Mouse (Mus musculus): ENCODE measurements around the gene Vps50. TPM values are rescaled to one million over a fixed set of nuclear protein-coding genes. Genes with fewer than 3 reads are reported as not detected.
"Not testable (repeated sequence)": the region's sequence is repeated elsewhere in the genome, so short reads cannot be mapped to it uniquely, and the experiment has no call there.

Vps50 gene
- polyA plus RNA-seq, 1 experiment from 2014 or later = 30.8 TPM

DNA sequence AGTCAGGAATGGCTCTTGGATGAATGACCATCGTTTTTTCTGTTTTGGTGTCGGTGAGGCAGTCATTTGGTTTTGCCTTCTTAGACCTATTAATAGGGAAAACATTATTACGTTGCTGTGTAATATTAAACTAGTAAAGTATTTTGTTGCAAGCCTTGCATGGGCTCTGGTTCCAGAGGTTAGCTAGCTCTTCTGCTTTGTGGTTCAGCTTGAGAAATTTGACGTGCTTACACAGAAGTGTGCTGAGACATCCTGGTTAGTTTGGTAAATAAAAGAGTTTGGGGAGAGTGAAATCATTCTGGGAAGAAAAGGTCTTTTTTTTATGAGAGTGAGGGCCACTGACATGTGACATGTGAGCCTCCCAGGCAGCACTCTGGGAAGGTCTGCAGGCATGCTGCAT is 45.7 kb downstream of the Vps50 start:
- Histone ChIP-seq H3K27me3 (replicated peaks) (no peaks in the 10 kb centered on the region), H3K4me3 (replicated peaks) (no peak overlapping the region), H3K36me3 (no peaks in the 10 kb centered on the region), H3K4me1 (replicated peaks) (no peaks in the 10 kb centered on the region), H3K4me2 (replicated peaks) (no peak overlapping the region), H3K9me3 (no peaks in the 10 kb centered on the region), H3K27ac (no peak overlapping the region), H3K9ac (no peak overlapping the region)
- WGBS = 86% methylated on average over 4 of the region's 4 CpGs
- ATAC-seq = no peak

DNA sequence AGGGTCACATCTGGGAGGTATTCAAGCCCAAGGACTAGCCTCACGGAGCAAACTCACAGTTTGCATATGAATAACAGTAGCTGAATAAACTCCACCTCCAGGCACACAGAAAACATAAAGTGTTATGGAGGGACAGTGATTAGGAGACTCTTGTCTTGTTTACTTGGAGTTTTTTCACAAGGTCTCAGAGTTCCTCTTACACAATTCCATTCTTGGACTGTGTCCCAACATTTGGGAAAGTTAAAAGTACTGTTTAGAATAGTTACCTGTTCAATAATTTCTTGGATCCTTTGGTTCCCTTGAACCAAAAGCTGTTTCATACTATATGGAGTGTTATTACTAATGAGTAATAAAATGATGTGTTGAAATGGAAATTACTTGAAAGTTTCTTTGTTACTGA is 46.8 kb downstream of the Vps50 start:
- H3K36me3 ChIP-seq = no peaks in the 10 kb centered on the region
- WGBS = 74% methylated on average over 1 of the region's 1 CpGs

DNA sequence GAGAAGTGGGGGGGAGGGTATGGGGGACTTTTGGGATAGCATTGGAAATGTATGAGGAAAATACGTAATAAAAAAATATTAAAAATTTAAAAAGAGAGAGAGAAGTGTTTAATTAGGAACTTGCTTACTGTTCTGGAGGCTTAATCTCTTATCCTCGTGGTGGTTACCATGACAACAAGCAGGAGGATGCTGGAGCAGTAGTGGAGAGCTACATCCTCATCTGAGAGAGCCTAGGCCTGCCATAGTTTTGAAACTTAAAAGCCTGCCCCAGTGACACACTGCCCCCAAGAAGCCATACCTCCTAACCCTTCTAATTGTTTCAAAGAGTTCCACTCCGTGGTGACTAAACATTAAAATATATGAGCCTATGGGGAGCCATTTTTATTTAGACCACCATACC is 50.8 kb downstream of the Vps50 start:
- Histone ChIP-seq H3K4me1 (replicated peaks) (no peaks in the 10 kb centered on the region), H3K27me3 (replicated peaks) (no peaks in the 10 kb centered on the region), H3K9me3 (no peaks in the 10 kb centered on the region), H3K27ac (no peak overlapping the region), H3K9ac (no peak overlapping the region), H3K36me3 (no peaks in the 10 kb centered on the region), H3K4me2 (replicated peaks) (no peak overlapping the region), H3K4me3 (replicated peaks) (no peak overlapping the region)
- ATAC-seq = no peak
- WGBS = 82% methylated on average over 3 of the region's 3 CpGs

More for the DNA sequence above, 46.8 kb downstream of the Vps50 start:
- no peak for ATAC-seq
- no peak overlapping the region for H3K9ac ChIP-seq
- no peak overlapping the region for H3K4me2 ChIP-seq (replicated peaks)
- no peak overlapping the region for H3K4me3 ChIP-seq (replicated peaks)
- H3K9me3 ChIP-seq = no peaks in the 10 kb centered on the region
- no peaks in the 10 kb centered on the region for H3K4me1 ChIP-seq (replicated peaks)
- no peaks in the 10 kb centered on the region for H3K27me3 ChIP-seq (replicated peaks)
- no peak overlapping the region for H3K27ac ChIP-seq

DNA sequence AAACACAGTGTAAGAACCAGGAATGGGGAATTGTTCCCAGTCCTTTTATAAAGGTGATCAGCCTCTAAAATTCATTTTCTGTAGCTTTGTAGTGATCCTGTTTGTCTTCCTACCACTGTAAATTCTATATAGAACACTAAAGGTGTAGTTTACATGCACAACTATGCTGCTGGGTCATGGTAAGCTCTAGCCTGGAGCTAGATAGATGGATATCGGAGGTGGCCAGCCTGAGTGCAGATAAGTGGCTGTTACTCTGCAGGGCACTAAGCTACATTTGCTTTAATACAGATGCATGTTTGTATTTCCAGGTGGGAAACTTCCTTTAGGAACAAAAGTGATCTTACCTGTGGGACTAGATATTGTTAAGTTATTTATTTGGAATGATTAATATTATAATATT is 51.8 kb downstream of the Vps50 start:
- no peak overlapping the region for H3K4me2 ChIP-seq (replicated peaks)
- 95% methylated on average over 1 of the region's 1 CpGs for WGBS
- no peak for ATAC-seq

DNA sequence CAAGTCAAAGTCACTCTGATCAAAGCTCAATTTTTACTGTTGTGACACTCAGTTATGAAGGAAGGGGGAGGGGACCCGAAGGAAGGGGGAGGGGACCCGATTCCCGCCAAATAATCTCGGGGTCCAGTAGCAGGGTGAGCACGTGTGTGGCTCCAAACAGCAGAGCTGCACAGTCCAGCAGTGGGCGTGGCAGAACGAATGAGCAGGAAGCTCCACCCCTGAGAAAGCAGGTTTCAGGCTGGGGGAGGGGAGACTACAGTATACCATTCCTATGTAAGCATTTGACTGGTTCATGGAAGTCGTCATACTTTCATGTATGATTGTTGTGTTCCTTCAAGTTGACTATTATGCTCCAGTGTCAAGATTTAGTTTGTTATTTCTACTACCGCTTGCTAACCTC is 54.5 kb downstream of the Vps50 start:
- H3K36me3 ChIP-seq; H3K27ac ChIP-seq; H3K27me3 ChIP-seq (replicated peaks); ATAC-seq; H3K9me3 ChIP-seq; H3K4me3 ChIP-seq (replicated peaks); H3K9ac ChIP-seq; H3K4me2 ChIP-seq (replicated peaks); H3K4me1 ChIP-seq (replicated peaks): not testable (repeated sequence)
- WGBS = 87% methylated on average over 9 of the region's 9 CpGs

More for the DNA sequence above, 51.8 kb downstream of the Vps50 start:
- Histone ChIP-seq H3K4me3 (replicated peaks) (no peak overlapping the region), H3K9me3 (no peaks in the 10 kb centered on the region), H3K27ac (no peak overlapping the region), H3K36me3 (no peaks in the 10 kb centered on the region), H3K27me3 (replicated peaks) (no peaks in the 10 kb centered on the region), H3K4me1 (replicated peaks) (no peaks in the 10 kb centered on the region), H3K9ac (no peak overlapping the region)

DNA sequence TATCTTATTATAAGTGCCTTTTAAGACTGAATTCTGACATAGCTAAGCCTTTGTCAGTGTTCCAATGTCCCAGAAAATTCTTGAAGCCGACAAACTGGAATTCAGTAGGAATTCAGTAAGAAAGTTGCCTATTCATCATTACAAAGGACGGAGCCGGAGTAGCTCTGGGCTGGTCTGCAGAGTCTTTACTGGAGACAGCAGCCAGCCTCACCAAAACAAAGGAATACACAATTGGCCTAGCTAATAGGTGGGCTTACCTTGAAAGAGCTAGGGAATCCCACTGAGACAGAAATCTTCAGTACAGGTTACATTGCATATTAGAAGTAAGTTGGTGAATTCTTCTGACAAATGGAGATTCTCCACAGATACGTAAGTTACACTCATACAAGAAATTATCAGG is 59.0 kb downstream of the Vps50 start:
- Histone ChIP-seq H3K9ac (no peak overlapping the region), H3K27ac (no peak overlapping the region), H3K4me2 (replicated peaks) (no peak overlapping the region), H3K27me3 (replicated peaks) (no peaks in the 10 kb centered on the region), H3K36me3 (no peaks in the 10 kb centered on the region), H3K4me1 (replicated peaks) (no peaks in the 10 kb centered on the region), H3K4me3 (replicated peaks) (no peak overlapping the region), H3K9me3 (no peaks in the 10 kb centered on the region)
- ATAC-seq = no peak
- WGBS = 90% methylated on average over 4 of the region's 4 CpGs

DNA sequence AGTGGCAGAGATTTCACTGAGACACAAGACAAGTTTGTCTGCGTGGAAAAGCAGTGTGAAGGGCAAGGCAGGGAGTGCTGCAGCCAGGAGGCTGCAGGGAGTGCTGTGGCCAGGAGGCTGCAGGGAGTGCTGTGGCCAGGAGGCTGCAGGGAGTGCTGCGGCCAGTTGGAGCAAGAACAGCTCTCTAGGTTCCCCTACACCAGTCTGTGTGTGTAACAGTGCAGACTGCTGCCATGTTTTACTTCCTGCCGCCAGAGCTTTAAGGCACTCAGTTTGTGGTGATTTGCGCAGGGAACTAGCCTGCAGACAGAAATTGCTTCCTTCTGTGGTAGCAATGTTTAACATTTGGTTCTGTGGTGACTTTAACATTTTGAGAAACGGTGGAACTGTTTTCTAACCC is 61.8 kb downstream of the Vps50 start:
- no peak overlapping the region for H3K9ac ChIP-seq
- no peak overlapping the region for H3K4me2 ChIP-seq (replicated peaks)
- no peak overlapping the region for H3K27ac ChIP-seq
- no peaks in the 10 kb centered on the region for H3K36me3 ChIP-seq
- H3K4me3 ChIP-seq (replicated peaks) = no peak overlapping the region
- no peaks in the 10 kb centered on the region for H3K9me3 ChIP-seq
- no peak for ATAC-seq
- H3K27me3 ChIP-seq (replicated peaks) = no peaks in the 10 kb centered on the region
- 64% methylated on average over 5 of the region's 5 CpGs for WGBS
- no peaks in the 10 kb centered on the region for H3K4me1 ChIP-seq (replicated peaks)

DNA sequence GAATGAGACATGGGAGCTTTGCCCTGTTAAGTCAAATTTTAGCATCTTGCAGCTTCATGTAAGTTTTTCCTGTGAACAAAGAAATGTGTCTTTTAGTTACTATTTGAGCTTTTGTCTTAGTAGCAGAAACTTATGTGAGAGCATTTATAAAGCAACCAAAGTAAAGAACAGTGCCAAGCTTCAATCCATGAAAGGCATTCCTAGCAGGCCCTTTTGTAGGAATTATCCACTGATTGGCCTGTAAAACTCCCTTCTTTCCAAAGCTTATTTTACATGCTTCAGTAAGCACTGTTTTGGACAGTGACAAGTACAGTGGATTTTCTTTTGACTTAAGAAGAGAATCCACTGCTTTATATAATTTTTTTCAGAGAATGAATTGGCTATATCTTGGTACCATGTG is 64.1 kb downstream of the Vps50 start:
- H3K27ac ChIP-seq = no peak overlapping the region
- no peak overlapping the region for H3K4me3 ChIP-seq (replicated peaks)
- H3K36me3 ChIP-seq = 0 out of 2 replicates have a peak, but pooled peaks cover 2% of the 10 kb centered on the region
- no peaks in the 10 kb centered on the region for H3K9me3 ChIP-seq
- no peak for ATAC-seq
- no peak overlapping the region for H3K9ac ChIP-seq
- no peaks in the 10 kb centered on the region for H3K4me1 ChIP-seq (replicated peaks)
- H3K4me2 ChIP-seq (replicated peaks) = no peak overlapping the region
- H3K27me3 ChIP-seq (replicated peaks) = no peaks in the 10 kb centered on the region

DNA sequence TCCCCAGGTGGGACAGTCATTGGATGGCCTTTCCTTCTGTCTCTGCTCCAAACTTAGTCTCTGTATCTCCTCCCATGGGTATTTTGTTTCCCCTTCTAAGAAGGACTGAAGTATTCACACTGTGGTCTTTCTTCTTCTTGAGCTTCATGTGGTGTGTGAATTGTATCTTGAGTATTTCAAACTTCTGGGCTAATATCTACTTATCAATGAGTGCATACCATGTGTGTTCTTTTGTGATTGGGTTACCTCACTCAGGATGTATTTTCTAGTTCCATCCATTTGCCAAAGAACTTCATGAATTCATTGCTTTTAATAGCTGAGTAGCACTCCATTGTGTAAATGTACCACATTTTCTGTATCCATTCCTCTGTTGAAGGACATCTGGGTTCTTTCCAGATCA is 65.9 kb downstream of the Vps50 start:
- H3K27ac ChIP-seq; H3K4me3 ChIP-seq (replicated peaks); H3K27me3 ChIP-seq (replicated peaks); ATAC-seq; H3K36me3 ChIP-seq; H3K4me2 ChIP-seq (replicated peaks); H3K9me3 ChIP-seq; H3K9ac ChIP-seq; H3K4me1 ChIP-seq (replicated peaks): not testable (repeated sequence)

DNA sequence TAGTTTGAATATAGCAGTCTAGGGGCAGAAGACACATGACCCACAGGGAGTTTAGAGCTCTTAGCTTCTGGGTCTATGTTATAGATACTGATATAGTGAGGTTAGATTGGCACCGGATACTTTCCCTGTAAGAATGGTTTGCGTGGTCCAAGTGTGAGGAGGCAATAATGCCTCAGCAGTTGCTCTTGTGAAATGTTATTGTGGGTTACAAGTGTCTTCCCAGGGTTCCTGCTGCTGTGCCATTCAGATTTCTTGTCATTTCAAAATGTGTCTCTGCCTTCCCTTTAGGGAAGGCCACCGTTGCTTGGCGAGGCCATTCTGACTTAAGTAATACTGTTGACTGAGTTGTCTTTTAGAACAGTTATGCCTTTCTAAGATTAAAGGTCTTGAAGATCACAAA is 66.8 kb downstream of the Vps50 start:
- Histone ChIP-seq H3K9ac (no peak overlapping the region), H3K4me3 (replicated peaks) (no peak overlapping the region), H3K4me1 (replicated peaks) (no peaks in the 10 kb centered on the region), H3K27me3 (replicated peaks) (no peaks in the 10 kb centered on the region), H3K9me3 (no peaks in the 10 kb centered on the region), H3K27ac (no peak overlapping the region), H3K4me2 (replicated peaks) (no peak overlapping the region), H3K36me3 (0 out of 2 replicates have a peak, but pooled peaks cover 2% of the 10 kb centered on the region)
- ATAC-seq = no peak
- 89% methylated on average over 4 of the region's 4 CpGs for WGBS

DNA sequence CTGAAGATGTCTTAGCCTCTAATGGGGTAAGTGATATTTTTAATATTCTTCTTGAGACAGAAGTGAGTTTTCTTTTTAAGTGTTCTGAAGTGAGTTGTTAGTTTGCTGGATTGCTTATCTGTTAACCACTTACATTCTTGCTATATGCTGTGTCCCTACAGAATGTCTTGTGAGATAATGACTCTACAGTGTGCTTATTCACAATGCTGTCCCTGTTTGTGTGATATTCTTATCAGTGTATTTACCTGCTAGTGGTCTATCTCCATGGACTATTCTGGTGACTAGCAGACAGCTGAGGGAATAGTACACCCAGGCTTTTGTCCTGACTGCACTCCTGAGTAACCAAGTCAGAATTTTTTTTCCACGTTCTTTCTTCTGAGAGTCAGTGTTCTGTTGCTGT is 67.5 kb downstream of the Vps50 start:
- H3K4me2 ChIP-seq (replicated peaks) = no peak overlapping the region
- H3K36me3 ChIP-seq = 0 out of 2 replicates have a peak, but pooled peaks cover 2% of the 10 kb centered on the region
- H3K4me1 ChIP-seq (replicated peaks) = no peaks in the 10 kb centered on the region
- no peaks in the 10 kb centered on the region for H3K9me3 ChIP-seq
- no peak overlapping the region for H3K4me3 ChIP-seq (replicated peaks)
- 94% methylated on average over 1 of the region's 1 CpGs for WGBS
- no peak for ATAC-seq
- no peak overlapping the region for H3K27ac ChIP-seq
- no peak overlapping the region for H3K9ac ChIP-seq
- H3K27me3 ChIP-seq (replicated peaks) = no peaks in the 10 kb centered on the region

DNA sequence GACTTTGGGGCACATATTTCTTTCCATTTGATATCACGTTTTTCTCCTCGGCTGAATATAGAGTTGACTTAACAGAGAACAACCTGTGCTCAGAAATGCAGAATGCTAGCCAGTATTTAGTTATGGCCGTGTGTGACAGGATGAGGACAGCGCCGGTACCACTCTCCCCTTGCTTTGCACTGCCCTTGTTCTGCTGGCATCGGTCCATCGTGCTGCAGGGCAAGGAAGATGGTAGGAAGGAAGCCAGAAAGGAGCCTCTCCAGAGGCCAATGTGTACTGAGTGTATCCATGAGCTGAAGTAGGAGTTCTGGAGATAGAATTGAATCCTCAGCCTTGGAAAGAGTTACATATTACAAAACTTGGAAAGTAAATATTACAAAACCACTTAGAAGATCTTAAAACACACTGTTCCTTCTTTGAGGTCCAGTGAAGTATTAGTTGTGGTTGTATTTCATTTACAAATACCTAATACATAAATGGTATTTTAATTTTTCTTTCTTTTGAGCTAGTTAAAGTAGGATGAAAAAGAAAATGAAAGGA is 69.0 kb downstream of the Vps50 start:
- H3K4me3 ChIP-seq (replicated peaks) = no peak overlapping the region
- no peak overlapping the region for H3K4me2 ChIP-seq (replicated peaks)
- H3K27me3 ChIP-seq (replicated peaks) = no peaks in the 10 kb centered on the region
- ATAC-seq = no peak
- 0 out of 2 replicates have a peak, but pooled peaks cover 2% of the 10 kb centered on the region for H3K36me3 ChIP-seq
- H3K9me3 ChIP-seq = no peaks in the 10 kb centered on the region
- H3K9ac ChIP-seq = no peak overlapping the region
- WGBS = 94% methylated on average over 7 of the region's 7 CpGs
- no peak overlapping the region for H3K27ac ChIP-seq
- no peaks in the 10 kb centered on the region for H3K4me1 ChIP-seq (replicated peaks)

DNA sequence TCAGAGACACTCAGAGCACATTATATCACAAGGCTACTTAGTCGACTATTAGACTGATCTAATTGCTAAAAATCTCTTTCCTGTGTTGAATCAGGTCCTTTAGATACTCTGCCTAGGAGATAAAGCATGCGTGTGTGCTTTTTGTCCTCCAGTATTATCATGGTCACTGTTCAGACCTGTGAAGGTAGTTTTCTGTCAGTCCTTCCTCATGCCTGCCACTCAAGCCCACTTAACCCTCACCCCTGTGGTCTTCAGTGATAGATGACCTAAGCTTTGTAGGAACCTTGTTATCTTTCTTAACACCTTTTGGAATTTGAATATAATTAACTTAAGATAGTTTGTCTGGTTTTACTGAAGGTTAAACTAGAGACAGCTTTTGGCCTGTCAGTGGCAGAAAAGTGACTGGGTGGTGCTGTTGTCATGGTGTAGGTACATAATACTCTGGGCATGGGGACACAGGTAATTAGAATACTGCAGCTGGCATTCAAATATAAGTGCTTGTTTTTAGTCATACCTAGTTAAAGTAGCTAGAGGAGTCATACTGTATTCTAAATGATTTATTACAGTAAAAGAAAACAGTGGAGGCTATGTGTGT is 74.1 kb downstream of the Vps50 start:
- no peak overlapping the region for H3K4me2 ChIP-seq (replicated peaks)
- no peak for ATAC-seq
- H3K4me1 ChIP-seq (replicated peaks) = no peaks in the 10 kb centered on the region
- no peak overlapping the region for H3K4me3 ChIP-seq (replicated peaks)
- no peaks in the 10 kb centered on the region for H3K9me3 ChIP-seq
- H3K27me3 ChIP-seq (replicated peaks) = no peaks in the 10 kb centered on the region
- H3K27ac ChIP-seq = no peak overlapping the region
- 78% methylated on average over 2 of the region's 2 CpGs for WGBS
- H3K36me3 ChIP-seq = no peaks in the 10 kb centered on the region
- no peak overlapping the region for H3K9ac ChIP-seq

Data from intestine, embryonic 15.5 days (tissue).